Mouse (Mus musculus): ENCODE data around the gene Evi2b. TPM values are rescaled to one million over a fixed set of nuclear protein-coding genes. Genes with fewer than 3 reads are reported as not detected.

The Evi2b gene
- 10 to 100 TPM; 81.8 to 99.4 (median 98.7) TPM for polyA plus RNA-seq (2017; shearing (Covaris generic))

- peak; percentile 40 for ATAC-seq
Observed at GRCm38 (mm10) chr11:79523560-79524309, at the start of gene Evi2b. Gene Evi2b, minus strand, starts transcription at chr11:79523762.

GRCm38 (mm10) chr11:79570319-79570718 is 46.8 kb upstream of the Evi2b start:
- ATAC-seq = no peak

- ATAC-seq = no peak
Observed at GRCm38 (mm10) chr11:79568197-79568911, 44.8 kb upstream of the Evi2b start.

GRCm38 (mm10) chr11:79566947-79567346 is 43.4 kb upstream of the Evi2b start:
- ATAC-seq = no peak

GRCm38 (mm10) chr11:79563493-79563892 is 39.9 kb upstream of the Evi2b start:
- ATAC-seq = no peak

- no peak for ATAC-seq
Observed at GRCm38 (mm10) chr11:79560536-79560935, 37.0 kb upstream of the Evi2b start.

GRCm38 (mm10) chr11:79552622-79553021 is 29.1 kb upstream of the Evi2b start:
- ATAC-seq = no peak

- no peak for ATAC-seq
Observed at GRCm38 (mm10) chr11:79536293-79536692, 12.7 kb upstream of the Evi2b start.

- ATAC-seq = no peak
Observed at GRCm38 (mm10) chr11:79535554-79535953, 12.0 kb upstream of the Evi2b start.

GRCm38 (mm10) chr11:79533950-79534690 is 10.6 kb upstream of the Evi2b start:
- ATAC-seq = no peak

- no peak for ATAC-seq
Observed at GRCm38 (mm10) chr11:79533311-79533710, 9.7 kb upstream of the Evi2b start.

GRCm38 (mm10) chr11:79531485-79531884 is 7.9 kb upstream of the Evi2b start:
- ATAC-seq = no peak

GRCm38 (mm10) chr11:79530774-79531173 is 7.2 kb upstream of the Evi2b start:
- no peak for ATAC-seq

GRCm38 (mm10) chr11:79530333-79530761 is 6.8 kb upstream of the Evi2b start, which contains the start of the genes Evi2 and Evi2a:
Gene Evi2, minus strand, starts transcription at chr11:79530589.
Gene Evi2a, minus strand, starts transcription at chr11:79530609.
- peak; percentile 83 for ATAC-seq

- no peak for ATAC-seq
Observed at GRCm38 (mm10) chr11:79529736-79530135, 6.2 kb upstream of the Evi2b start.

GRCm38 (mm10) chr11:79529226-79529625 is 5.7 kb upstream of the Evi2b start:
- no peak for ATAC-seq

- no peak for ATAC-seq
Observed at GRCm38 (mm10) chr11:79528601-79529000, 5.0 kb upstream of the Evi2b start.

- no peak for ATAC-seq
Observed at GRCm38 (mm10) chr11:79527739-79528384, 4.3 kb upstream of the Evi2b start.

GRCm38 (mm10) chr11:79527015-79527738 is 3.6 kb upstream of the Evi2b start:
- ATAC-seq = no peak

- no peak for ATAC-seq
Observed at GRCm38 (mm10) chr11:79526549-79526948, 3.0 kb upstream of the Evi2b start.

- ATAC-seq = no peak
Observed at GRCm38 (mm10) chr11:79524310-79524575, 681 bp upstream of the Evi2b start.

GRCm38 (mm10) chr11:79522944-79523343 is 618 bp downstream of the Evi2b start:
- no peak for ATAC-seq
